Mouse (Mus musculus): Measurements from ENCODE around the gene Gpr158. TPM values are rescaled to one million over a fixed set of nuclear protein-coding genes. Genes with fewer than 3 reads are reported as not detected.

Gpr158 gene
- polyA plus RNA-seq, 1 experiment from 2014 or later: not detected

- 77% methylated on average over 4 of the region's 4 CpGs for WGBS
- Histone ChIP-seq H3K9me3 (no peaks in the 10 kb centered on the region), H3K9ac (no peak overlapping the region), H3K4me3 (no peak overlapping the region), H3K27me3 (no peaks in the 10 kb centered on the region), H3K4me2 (no peak overlapping the region), H3K36me3 (no peaks in the 10 kb centered on the region), H3K27ac (no peak overlapping the region), H3K4me1 (no peaks in the 10 kb centered on the region)
- no peak for ATAC-seq (ENCODE audit: insufficient number of reproducible peaks, insufficient read depth, low FRiP score, low TSS enrichment, low read depth)
These were observed 298.4 kb downstream of the Gpr158 start for GRCm38 (mm10) chr2:21665721-21666120.

- Histone ChIP-seq H3K27ac (no peak overlapping the region), H3K4me1 (no peaks in the 10 kb centered on the region), H3K4me3 (no peak overlapping the region), H3K9me3 (no peaks in the 10 kb centered on the region), H3K27me3 (no peaks in the 10 kb centered on the region), H3K36me3 (no peaks in the 10 kb centered on the region), H3K4me2 (no peak overlapping the region), H3K9ac (no peak overlapping the region)
- no peak for ATAC-seq (ENCODE audit: insufficient number of reproducible peaks, insufficient read depth, low FRiP score, low TSS enrichment, low read depth)
- 75% methylated on average over 4 of the region's 4 CpGs for WGBS
These were observed 308.9 kb downstream of the Gpr158 start for GRCm38 (mm10) chr2:21676084-21676838.

- no peak overlapping the region for H3K9ac ChIP-seq
- ATAC-seq (ENCODE audit: insufficient number of reproducible peaks, insufficient read depth, low FRiP score, low TSS enrichment, low read depth): no peak
- 70% methylated on average over 2 of the region's 2 CpGs for WGBS
- H3K27ac ChIP-seq: no peak overlapping the region
- no peaks in the 10 kb centered on the region for H3K9me3 ChIP-seq
- no peaks in the 10 kb centered on the region for H3K27me3 ChIP-seq
- H3K4me1 ChIP-seq: no peaks in the 10 kb centered on the region
- H3K4me3 ChIP-seq: no peak overlapping the region
- H3K36me3 ChIP-seq: no peaks in the 10 kb centered on the region
- H3K4me2 ChIP-seq: no peak overlapping the region
These were observed 309.4 kb downstream of the Gpr158 start for GRCm38 (mm10) chr2:21676839-21677123.

- Histone ChIP-seq H3K4me1 (no peaks in the 10 kb centered on the region), H3K9me3 (no peaks in the 10 kb centered on the region), H3K27me3 (no peaks in the 10 kb centered on the region), H3K27ac (no peak overlapping the region), H3K9ac (no peak overlapping the region), H3K4me3 (no peak overlapping the region), H3K4me2 (no peak overlapping the region), H3K36me3 (no peaks in the 10 kb centered on the region)
- WGBS: 77% methylated on average over 1 of the region's 1 CpGs
- no peak for ATAC-seq (ENCODE audit: insufficient number of reproducible peaks, insufficient read depth, low FRiP score, low TSS enrichment, low read depth)
These were observed 313.5 kb downstream of the Gpr158 start for GRCm38 (mm10) chr2:21680735-21681270.

- H3K27me3 ChIP-seq: no peaks in the 10 kb centered on the region
- no peak overlapping the region for H3K27ac ChIP-seq
- H3K9me3 ChIP-seq: no peaks in the 10 kb centered on the region
- no peak overlapping the region for H3K9ac ChIP-seq
- no peak for ATAC-seq (ENCODE audit: insufficient number of reproducible peaks, insufficient read depth, low FRiP score, low TSS enrichment, low read depth)
- no peak overlapping the region for H3K4me3 ChIP-seq
- no peaks in the 10 kb centered on the region for H3K36me3 ChIP-seq
- WGBS: 80% methylated on average over 3 of the region's 3 CpGs
- H3K4me1 ChIP-seq: no peaks in the 10 kb centered on the region
- H3K4me2 ChIP-seq: no peak overlapping the region
These were observed 317.4 kb downstream of the Gpr158 start for GRCm38 (mm10) chr2:21684736-21685135.

- H3K4me1 ChIP-seq: no peaks in the 10 kb centered on the region
- no peaks in the 10 kb centered on the region for H3K9me3 ChIP-seq
- H3K27ac ChIP-seq: no peak overlapping the region
- no peaks in the 10 kb centered on the region for H3K36me3 ChIP-seq
- ATAC-seq (ENCODE audit: insufficient number of reproducible peaks, insufficient read depth, low FRiP score, low TSS enrichment, low read depth): no peak
- H3K9ac ChIP-seq: no peak overlapping the region
- H3K27me3 ChIP-seq: no peaks in the 10 kb centered on the region
- H3K4me2 ChIP-seq: no peak overlapping the region
- no peak overlapping the region for H3K4me3 ChIP-seq
- WGBS: 90% methylated on average over 9 of the region's 9 CpGs
These were observed 325.8 kb downstream of the Gpr158 start for GRCm38 (mm10) chr2:21693128-21693527.

GRCm38 (mm10) chr2:21693807-21694594, 326.7 kb downstream of the Gpr158 start:
- ATAC-seq (ENCODE audit: insufficient number of reproducible peaks, insufficient read depth, low FRiP score, low TSS enrichment, low read depth): no peak
- H3K4me2 ChIP-seq: no peak overlapping the region
- no peak overlapping the region for H3K9ac ChIP-seq
- H3K9me3 ChIP-seq: no peaks in the 10 kb centered on the region
- no peaks in the 10 kb centered on the region for H3K36me3 ChIP-seq
- H3K27me3 ChIP-seq: no peaks in the 10 kb centered on the region
- 79% methylated on average over 5 of the region's 5 CpGs for WGBS
- no peak overlapping the region for H3K27ac ChIP-seq
- H3K4me3 ChIP-seq: no peak overlapping the region
- H3K4me1 ChIP-seq: no peaks in the 10 kb centered on the region

GRCm38 (mm10) chr2:21728075-21728474, 360.7 kb downstream of the Gpr158 start:
- no peak overlapping the region for H3K4me3 ChIP-seq
- H3K27me3 ChIP-seq: no peaks in the 10 kb centered on the region
- no peaks in the 10 kb centered on the region for H3K36me3 ChIP-seq
- no peaks in the 10 kb centered on the region for H3K4me1 ChIP-seq
- no peak overlapping the region for H3K9ac ChIP-seq
- 83% methylated on average over 4 of the region's 4 CpGs for WGBS
- H3K27ac ChIP-seq: no peak overlapping the region
- no peaks in the 10 kb centered on the region for H3K9me3 ChIP-seq
- H3K4me2 ChIP-seq: no peak overlapping the region
- no peak for ATAC-seq (ENCODE audit: insufficient number of reproducible peaks, insufficient read depth, low FRiP score, low TSS enrichment, low read depth)

- Histone ChIP-seq H3K4me2 (no peak overlapping the region), H3K36me3 (no peaks in the 10 kb centered on the region), H3K27ac (no peak overlapping the region), H3K9me3 (no peaks in the 10 kb centered on the region), H3K27me3 (no peaks in the 10 kb centered on the region), H3K9ac (no peak overlapping the region), H3K4me1 (no peaks in the 10 kb centered on the region), H3K4me3 (no peak overlapping the region)
- WGBS: 91% methylated on average over 2 of the region's 2 CpGs
- ATAC-seq (ENCODE audit: insufficient number of reproducible peaks, insufficient read depth, low FRiP score, low TSS enrichment, low read depth): no peak
These were observed 416.4 kb downstream of the Gpr158 start for GRCm38 (mm10) chr2:21783721-21784120.

GRCm38 (mm10) chr2:21793156-21793555, 425.8 kb downstream of the Gpr158 start:
- Histone ChIP-seq H3K9me3 (no peaks in the 10 kb centered on the region), H3K4me1 (no peaks in the 10 kb centered on the region), H3K9ac (no peak overlapping the region), H3K27me3 (no peaks in the 10 kb centered on the region), H3K4me3 (no peak overlapping the region), H3K27ac (no peak overlapping the region), H3K36me3 (no peaks in the 10 kb centered on the region), H3K4me2 (no peak overlapping the region)
- no peak for ATAC-seq (ENCODE audit: insufficient number of reproducible peaks, insufficient read depth, low FRiP score, low TSS enrichment, low read depth)
- WGBS: 80% methylated on average over 2 of the region's 2 CpGs

GRCm38 (mm10) chr2:21799616-21800015, 432.3 kb downstream of the Gpr158 start:
- no peak for ATAC-seq (ENCODE audit: insufficient number of reproducible peaks, insufficient read depth, low FRiP score, low TSS enrichment, low read depth)
- H3K9me3 ChIP-seq: no peaks in the 10 kb centered on the region
- H3K4me2 ChIP-seq: no peak overlapping the region
- H3K4me1 ChIP-seq: no peaks in the 10 kb centered on the region
- H3K27ac ChIP-seq: no peak overlapping the region
- no peaks in the 10 kb centered on the region for H3K27me3 ChIP-seq
- H3K4me3 ChIP-seq: no peak overlapping the region
- no peaks in the 10 kb centered on the region for H3K36me3 ChIP-seq
- WGBS: 36% methylated on average over 3 of the region's 3 CpGs
- H3K9ac ChIP-seq: no peak overlapping the region

- no peaks in the 10 kb centered on the region for H3K27me3 ChIP-seq
- ATAC-seq (ENCODE audit: insufficient number of reproducible peaks, insufficient read depth, low FRiP score, low TSS enrichment, low read depth): no peak
- no peak overlapping the region for H3K9ac ChIP-seq
- H3K27ac ChIP-seq: no peak overlapping the region
- H3K4me2 ChIP-seq: no peak overlapping the region
- no peak overlapping the region for H3K4me3 ChIP-seq
- H3K9me3 ChIP-seq: no peaks in the 10 kb centered on the region
- H3K4me1 ChIP-seq: no peaks in the 10 kb centered on the region
- no peaks in the 10 kb centered on the region for H3K36me3 ChIP-seq
These were observed 432.7 kb downstream of the Gpr158 start for GRCm38 (mm10) chr2:21800045-21800444.
